Mouse (Mus musculus): ENCODE measurements around the gene Adat1. TPM values are rescaled to one million over a fixed set of nuclear protein-coding genes. Genes with fewer than 3 reads are reported as not detected.

The Adat1 gene
- polyA plus RNA-seq (2012; rRNA removed), result 4.5 and 5.3 TPM in 2 replicates

DNA sequence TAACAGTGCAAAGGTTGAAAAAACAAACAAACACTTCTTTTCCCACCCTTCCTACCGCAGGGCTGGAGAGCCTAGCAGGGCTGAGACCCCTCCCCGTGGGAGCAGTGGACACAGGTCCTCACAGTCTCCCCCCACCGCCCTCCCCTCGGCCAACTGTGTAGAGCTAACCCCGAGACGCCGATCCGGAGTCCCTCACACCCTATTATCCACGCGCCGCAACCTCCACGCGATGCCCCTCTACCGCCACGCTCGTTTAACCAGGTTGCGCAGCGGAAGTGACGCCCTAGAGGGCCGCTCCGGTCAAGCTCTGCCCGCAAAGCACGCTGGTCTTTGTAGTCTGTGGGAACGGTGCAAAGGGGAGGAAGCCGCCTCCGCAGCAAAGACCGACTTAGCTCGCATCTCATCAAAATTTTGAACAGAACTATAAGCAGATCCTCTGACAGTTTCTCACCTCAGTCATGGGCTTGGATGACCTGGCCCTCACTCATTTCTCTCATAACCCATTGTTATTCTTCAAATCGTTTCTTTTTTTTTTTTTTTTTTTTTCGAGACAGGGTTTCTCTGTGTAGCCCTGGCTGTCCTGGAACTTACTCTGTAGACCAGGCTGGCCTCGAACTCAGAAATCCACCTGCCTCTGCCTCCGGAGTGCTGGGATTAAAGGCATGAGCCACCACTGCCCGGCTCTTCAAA is at the start of gene Adat1:
TSS of gene Adat1 (minus strand) at position 290 of the 690 bp plus-strand sequence.
- TF ChIP-seq POLR2A (IDR thresholded peaks at IDR 0.05; ENCODE audit: control insufficient read depth, low read depth, low read length) (peak; percentile 90), CTCF (IDR thresholded peaks at IDR 0.05; ENCODE audit: control insufficient read depth, insufficient read depth, insufficient replicate concordance, low read depth, low read length) (no peak)
- Histone ChIP-seq H3K4me3 (ENCODE audit: control insufficient read depth, low read depth, low read length) (peak within 1 kb of the TSS; percentile 99), H3K27me3 (ENCODE audit: control insufficient read depth, insufficient read depth, low read length) (no peaks in the 10 kb centered on the region), H3K36me3 (ENCODE audit: control insufficient read depth, insufficient read depth, low read length) (peaks cover 4% of the 10 kb centered on the region), H3K27ac (ENCODE audit: control insufficient read depth, insufficient read depth, low read depth, low read length) (peak within 1 kb of the TSS; percentile 89), H3K4me1 (ENCODE audit: control insufficient read depth, insufficient read depth, low read length) (no peaks in the 10 kb centered on the region; the same call in 1 of the 2 replicates)

DNA sequence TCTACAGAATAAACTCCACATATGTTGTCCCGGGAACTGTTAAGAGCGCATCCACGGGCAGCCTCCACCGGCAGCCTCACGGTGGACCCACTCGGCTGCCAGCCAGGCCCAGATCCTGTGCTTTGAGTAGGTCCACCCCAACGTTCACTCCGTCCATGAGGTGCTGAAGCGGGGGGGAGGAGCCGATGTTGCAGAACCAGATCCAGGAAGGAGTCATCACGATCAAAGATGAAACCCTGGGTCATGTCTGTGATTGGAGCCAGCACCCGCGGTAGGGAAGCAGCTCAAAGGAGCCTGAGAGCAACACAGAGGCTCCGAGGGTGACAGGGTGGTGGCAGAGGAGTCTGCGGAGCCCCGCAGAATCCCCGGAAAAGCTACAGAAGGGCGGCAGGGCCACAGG is 45.4 kb upstream of the Adat1 start:
- Histone ChIP-seq H3K36me3 (ENCODE audit: control insufficient read depth, insufficient read depth, low read length) (no peaks in the 10 kb centered on the region), H3K4me3 (ENCODE audit: control insufficient read depth, low read depth, low read length) (peak overlapping the region; percentile 30), H3K4me1 (ENCODE audit: control insufficient read depth, insufficient read depth, low read length) (no peaks in the 10 kb centered on the region; the same call in none of the 2 replicates), H3K27ac (ENCODE audit: control insufficient read depth, insufficient read depth, low read depth, low read length) (no peak overlapping the region), H3K27me3 (ENCODE audit: control insufficient read depth, insufficient read depth, low read length) (no peaks in the 10 kb centered on the region)
- TF ChIP-seq POLR2A (IDR thresholded peaks at IDR 0.05; ENCODE audit: control insufficient read depth, low read depth, low read length) (no peak), CTCF (IDR thresholded peaks at IDR 0.05; ENCODE audit: control insufficient read depth, insufficient read depth, insufficient replicate concordance, low read depth, low read length) (no peak)

DNA sequence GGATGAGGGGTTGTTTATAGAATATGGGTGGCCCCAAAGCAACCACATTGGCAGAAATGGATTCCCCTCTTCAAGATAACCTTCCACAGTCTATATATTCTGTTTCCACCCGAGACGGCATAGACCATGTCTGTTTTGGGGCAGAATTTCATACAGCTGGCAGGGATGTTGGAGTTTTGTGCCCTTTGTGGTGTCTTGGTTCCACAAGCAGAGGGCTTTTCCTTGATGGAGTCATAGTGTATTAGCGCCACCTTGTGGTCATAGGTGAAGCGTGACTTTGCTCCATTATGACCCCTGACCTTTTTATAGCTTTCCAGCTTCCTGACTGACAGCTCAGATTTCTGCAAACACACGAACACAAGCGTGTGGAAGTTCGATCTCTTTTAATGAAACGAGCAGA is 42.5 kb upstream of the Adat1 start:
- Histone ChIP-seq H3K36me3 (ENCODE audit: control insufficient read depth, insufficient read depth, low read length) (no peaks in the 10 kb centered on the region), H3K27ac (ENCODE audit: control insufficient read depth, insufficient read depth, low read depth, low read length) (no peak overlapping the region), H3K4me1 (ENCODE audit: control insufficient read depth, insufficient read depth, low read length) (no peaks in the 10 kb centered on the region; the same call in none of the 2 replicates), H3K4me3 (ENCODE audit: control insufficient read depth, low read depth, low read length) (no peak overlapping the region), H3K27me3 (ENCODE audit: control insufficient read depth, insufficient read depth, low read length) (no peaks in the 10 kb centered on the region)
- TF ChIP-seq CTCF (IDR thresholded peaks at IDR 0.05; ENCODE audit: control insufficient read depth, insufficient read depth, insufficient replicate concordance, low read depth, low read length) (peak; percentile 37; the same call in 1 of the 2 replicates), POLR2A (IDR thresholded peaks at IDR 0.05; ENCODE audit: control insufficient read depth, low read depth, low read length) (no peak)

DNA sequence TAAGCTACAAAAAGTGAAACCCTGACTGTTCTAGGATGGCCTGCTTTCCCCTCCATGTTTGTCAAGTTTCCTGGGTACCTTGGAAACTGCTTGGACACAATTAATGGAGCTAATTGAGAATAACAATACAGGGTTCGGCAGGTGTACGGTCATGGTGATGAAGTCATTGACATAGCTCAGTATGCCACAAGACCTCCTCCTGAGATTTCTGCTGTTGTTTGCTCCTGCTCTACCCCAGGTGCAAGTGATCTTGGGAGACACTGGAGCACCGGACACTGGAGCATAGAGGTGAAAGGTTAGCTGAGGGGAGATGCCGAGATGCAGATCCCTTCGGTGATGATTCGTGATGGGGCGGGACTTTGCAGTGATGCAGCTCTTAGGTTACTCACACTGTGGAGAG is 41.0 kb upstream of the Adat1 start:
- no peak overlapping the region for H3K4me3 ChIP-seq (ENCODE audit: control insufficient read depth, low read depth, low read length)
- H3K27ac ChIP-seq (ENCODE audit: control insufficient read depth, insufficient read depth, low read depth, low read length), result no peak overlapping the region
- H3K27me3 ChIP-seq (ENCODE audit: control insufficient read depth, insufficient read depth, low read length), result no peaks in the 10 kb centered on the region
- no peak for TF ChIP-seq CTCF (IDR thresholded peaks at IDR 0.05; ENCODE audit: control insufficient read depth, insufficient read depth, insufficient replicate concordance, low read depth, low read length)
- no peak for TF ChIP-seq POLR2A (IDR thresholded peaks at IDR 0.05; ENCODE audit: control insufficient read depth, low read depth, low read length)
- H3K4me1 ChIP-seq (ENCODE audit: control insufficient read depth, insufficient read depth, low read length), result no peaks in the 10 kb centered on the region; the same call in none of the 2 replicates
- no peaks in the 10 kb centered on the region for H3K36me3 ChIP-seq (ENCODE audit: control insufficient read depth, insufficient read depth, low read length)

DNA sequence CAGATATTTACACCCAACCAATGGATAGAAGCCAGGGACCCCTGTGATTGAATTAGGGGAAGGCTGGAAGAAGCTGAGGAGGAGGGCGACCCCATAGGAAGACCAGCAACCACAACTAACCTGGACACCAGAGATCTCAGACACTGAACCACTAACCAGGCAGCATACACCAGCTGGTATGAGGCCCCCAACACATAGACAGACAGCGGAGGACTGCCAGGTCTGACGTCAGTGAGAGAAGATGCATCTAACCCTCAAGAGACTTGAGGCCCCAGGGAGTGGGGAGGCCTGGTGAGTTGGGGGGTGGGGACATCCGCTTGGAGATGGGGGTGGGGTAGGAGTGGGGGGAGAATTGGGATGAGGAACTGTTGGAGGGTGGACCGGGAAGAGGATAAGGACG is 38.6 kb upstream of the Adat1 start:
- H3K27ac ChIP-seq (ENCODE audit: control insufficient read depth, insufficient read depth, low read depth, low read length), result no peak overlapping the region
- H3K4me1 ChIP-seq (ENCODE audit: control insufficient read depth, insufficient read depth, low read length), result no peaks in the 10 kb centered on the region
- TF ChIP-seq POLR2A (IDR thresholded peaks at IDR 0.05; ENCODE audit: control insufficient read depth, low read depth, low read length) (no peak), CTCF (IDR thresholded peaks at IDR 0.05; ENCODE audit: control insufficient read depth, insufficient read depth, insufficient replicate concordance, low read depth, low read length) (no peak)
- no peak overlapping the region for H3K4me3 ChIP-seq (ENCODE audit: control insufficient read depth, low read depth, low read length)
- H3K36me3 ChIP-seq (ENCODE audit: control insufficient read depth, insufficient read depth, low read length), result no peaks in the 10 kb centered on the region
- H3K27me3 ChIP-seq (ENCODE audit: control insufficient read depth, insufficient read depth, low read length), result no peaks in the 10 kb centered on the region

DNA sequence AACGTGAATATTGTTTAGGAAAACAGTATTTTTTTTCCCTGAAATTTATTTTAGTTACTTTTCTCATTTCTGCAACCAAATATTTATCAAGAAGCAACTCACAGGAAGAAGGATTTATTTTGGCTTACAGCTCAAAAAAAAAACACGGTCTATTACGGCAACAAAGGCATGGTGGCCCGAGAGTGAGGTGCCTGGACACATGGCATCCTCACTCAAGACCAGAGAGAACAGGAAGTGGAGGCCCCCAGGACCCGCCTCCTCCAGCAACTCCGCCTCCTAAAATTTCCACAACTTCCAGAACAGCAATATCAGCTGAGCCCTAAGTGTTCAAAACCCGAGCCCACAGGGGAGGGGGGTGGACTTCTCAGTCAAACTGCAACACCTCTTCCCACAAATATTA is 37.4 kb upstream of the Adat1 start:
- TF ChIP-seq CTCF (IDR thresholded peaks at IDR 0.05; ENCODE audit: control insufficient read depth, insufficient read depth, insufficient replicate concordance, low read depth, low read length) (no peak), POLR2A (IDR thresholded peaks at IDR 0.05; ENCODE audit: control insufficient read depth, low read depth, low read length) (no peak)
- Histone ChIP-seq H3K27me3 (ENCODE audit: control insufficient read depth, insufficient read depth, low read length) (no peaks in the 10 kb centered on the region), H3K4me3 (ENCODE audit: control insufficient read depth, low read depth, low read length) (no peak overlapping the region), H3K36me3 (ENCODE audit: control insufficient read depth, insufficient read depth, low read length) (no peaks in the 10 kb centered on the region), H3K4me1 (ENCODE audit: control insufficient read depth, insufficient read depth, low read length) (no peaks in the 10 kb centered on the region), H3K27ac (ENCODE audit: control insufficient read depth, insufficient read depth, low read depth, low read length) (no peak overlapping the region)

DNA sequence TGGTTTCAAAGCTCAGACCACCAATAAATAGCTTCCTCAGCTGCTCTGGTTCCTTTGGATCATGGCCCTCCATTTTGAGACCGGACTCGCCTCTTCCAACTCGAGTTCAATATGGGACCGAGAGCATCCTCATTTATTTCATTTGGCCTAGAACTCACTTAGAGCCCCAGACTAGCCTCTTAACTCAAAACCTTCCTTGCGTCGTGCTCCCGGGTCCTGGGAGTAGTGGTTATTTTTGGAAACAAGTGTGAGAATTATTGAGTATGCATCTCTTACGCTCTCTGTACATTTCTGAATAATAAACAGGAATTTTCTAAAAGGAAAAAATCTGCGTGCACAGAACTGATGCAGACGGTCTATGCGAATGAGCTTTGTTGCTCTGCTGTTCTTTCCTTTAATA is 22.8 kb upstream of the Adat1 start, which contains the start of gene Gm6793:
TSS of gene Gm6793 (minus strand) at position 101 of the 400 bp plus-strand sequence.
- Histone ChIP-seq H3K27me3 (ENCODE audit: control insufficient read depth, insufficient read depth, low read length) (no peaks in the 10 kb centered on the region), H3K4me1 (ENCODE audit: control insufficient read depth, insufficient read depth, low read length) (no peaks in the 10 kb centered on the region; the same call in 1 of the 2 replicates)

More for the DNA sequence above, 22.8 kb upstream of the Adat1 start, which contains the start of gene Gm6793:
- Histone ChIP-seq H3K36me3 (ENCODE audit: control insufficient read depth, insufficient read depth, low read length) (peaks cover 5% of the 10 kb centered on the region), H3K4me3 (ENCODE audit: control insufficient read depth, low read depth, low read length) (no peak within 1 kb of the TSS), H3K27ac (ENCODE audit: control insufficient read depth, insufficient read depth, low read depth, low read length) (no peak within 1 kb of the TSS)
- TF ChIP-seq CTCF (IDR thresholded peaks at IDR 0.05; ENCODE audit: control insufficient read depth, insufficient read depth, insufficient replicate concordance, low read depth, low read length) (no peak), POLR2A (IDR thresholded peaks at IDR 0.05; ENCODE audit: control insufficient read depth, low read depth, low read length) (no peak)

Measured in testis, adult 2 months (tissue).